In the genomic region with DNA sequence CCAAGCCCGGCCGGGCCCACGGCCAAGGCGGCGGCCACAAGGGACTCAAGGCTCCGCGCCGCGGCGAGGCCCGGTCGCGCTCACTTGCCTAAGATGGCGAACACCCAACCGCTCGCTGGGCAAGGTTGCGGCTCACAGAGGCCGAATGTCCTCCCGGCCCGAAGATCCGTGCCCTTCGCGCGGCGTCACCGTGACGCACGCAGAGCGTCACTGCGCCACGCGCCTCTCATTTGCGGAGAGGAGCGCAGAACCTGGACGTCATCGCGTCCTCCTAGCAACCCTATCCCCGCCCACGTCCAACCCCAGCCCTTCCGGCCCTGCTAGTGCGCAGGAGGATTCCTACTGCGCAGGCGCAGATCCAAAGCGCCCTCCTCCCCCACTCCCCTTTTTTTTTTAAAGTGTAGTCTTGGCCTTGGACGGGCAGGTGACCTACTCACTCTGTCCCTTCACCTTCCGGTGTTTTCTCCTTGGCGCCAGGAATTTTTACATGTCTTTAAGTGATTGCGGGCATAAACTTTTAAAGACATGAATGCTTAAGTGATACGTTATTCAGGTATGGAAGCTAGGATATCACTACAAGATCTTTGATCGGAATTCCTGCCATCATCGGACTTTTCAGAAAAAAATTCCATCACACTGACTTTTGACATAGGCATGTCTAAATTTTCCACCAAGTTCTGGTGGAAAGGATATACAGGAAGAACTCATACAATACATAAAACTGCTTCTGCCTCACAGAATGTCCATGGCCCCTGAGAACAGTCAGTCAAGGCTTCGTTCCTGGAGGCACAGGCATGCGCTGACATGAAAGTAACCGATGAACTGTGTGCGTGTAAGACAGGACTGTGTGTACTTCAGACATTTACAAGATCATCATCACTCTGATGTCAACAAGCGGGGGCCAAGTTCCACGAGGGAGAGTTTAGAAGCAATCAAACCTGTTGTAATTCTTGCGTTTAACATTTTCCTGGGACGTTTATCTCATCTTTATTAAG, we compare ENCODE assay signal across 7 mouse cellular contexts. TPM values are rescaled to one million over a fixed set of nuclear protein-coding genes. Genes with fewer than 3 reads are reported as not detected.
A peak's percentile ranks its signal among the peaks of the same experiment; 100 is the strongest.
DNase-seq lines count a peak whose midpoint lies in the region; ATAC-seq lines count a peak whose summit lies in the region.

Gene Slc25a3 (minus strand): TSS at position 232 of the 995 bp plus-strand sequence.

- H3K27me3 ChIP-seq in embryonic facial prominence, embryonic 12.5 days = no peaks in the 10 kb centered on the region
- H3K27me3 ChIP-seq in limb, embryonic 11.5 days (ENCODE audit: control insufficient read depth, insufficient read depth, low read length) = no peaks in the 10 kb centered on the region
- H3K27me3 ChIP-seq in midbrain, embryonic 14.5 days (ENCODE audit: control insufficient read depth, insufficient read depth, low read length) = no peaks in the 10 kb centered on the region

- H3K4me3 ChIP-seq in embryonic facial prominence, embryonic 12.5 days = peak within 1 kb of the TSS; percentile 93
- peak within 1 kb of the TSS; percentile 99 for H3K4me3 ChIP-seq in limb, embryonic 11.5 days (ENCODE audit: low read depth, low read length)
- H3K4me3 ChIP-seq in midbrain, embryonic 14.5 days (replicated peaks; ENCODE audit: low read depth, low read length) = peak within 1 kb of the TSS; percentile 91

- DNase-seq in adrenal gland, postnatal 25 days = peak; percentile 95
- peak; percentile 100 for DNase-seq in heart, adult 11 months
- DNase-seq in kidney, adult 18-20 months = peak; percentile 97
- peak; percentile 97 for DNase-seq in limb, embryonic 11.5 days (ENCODE audit: low spot score)
- DNase-seq in midbrain, embryonic 14.5 days = peak; percentile 99
- DNase-seq in spleen, adult 18-20 months = peak; percentile 97 to 98

- peak; percentile 99 for ATAC-seq in embryonic facial prominence, embryonic 12.5 days (ENCODE audit: insufficient number of reproducible peaks, insufficient read depth, low FRiP score, low TSS enrichment)
- peak; percentile 99 for ATAC-seq in limb, embryonic 11.5 days (ENCODE audit: insufficient number of reproducible peaks, low FRiP score, low TSS enrichment, low read depth)
- peak; percentile 100 for ATAC-seq in midbrain, embryonic 14.5 days (ENCODE audit: low FRiP score, low TSS enrichment)

- H3K36me3 ChIP-seq in embryonic facial prominence, embryonic 12.5 days = peaks cover 26% of the 10 kb centered on the region
- peaks cover 8% of the 10 kb centered on the region; the same call in 1 of the 2 replicates for H3K36me3 ChIP-seq in limb, embryonic 11.5 days (ENCODE audit: control insufficient read depth, insufficient read depth, low read length)
- H3K36me3 ChIP-seq in midbrain, embryonic 14.5 days (ENCODE audit: control insufficient read depth, insufficient read depth, low read length) = peaks cover 20% of the 10 kb centered on the region

- peak within 1 kb of the TSS; percentile 99 for H3K9ac ChIP-seq in embryonic facial prominence, embryonic 12.5 days
- peak within 1 kb of the TSS; percentile 94 for H3K9ac ChIP-seq in limb, embryonic 11.5 days (ENCODE audit: low read length)
- H3K9ac ChIP-seq in midbrain, embryonic 14.5 days (replicated peaks; ENCODE audit: low read length) = peak within 1 kb of the TSS; percentile 94

- WGBS in embryonic facial prominence, embryonic 12.5 days = 14% methylated on average over 59 of the region's 59 CpGs
- WGBS in limb, embryonic 11.5 days = 14% methylated on average over 59 of the region's 59 CpGs
- 14% methylated on average over 57 of the region's 59 CpGs for WGBS in midbrain, embryonic 14.5 days

- peak within 1 kb of the TSS; percentile 89 for H3K27ac ChIP-seq in embryonic facial prominence, embryonic 12.5 days
- peak within 1 kb of the TSS; percentile 80 for H3K27ac ChIP-seq in limb, embryonic 11.5 days (replicated peaks; ENCODE audit: low read depth, low read length)
- H3K27ac ChIP-seq in midbrain, embryonic 14.5 days (replicated peaks; ENCODE audit: low read depth, low read length) = peak within 1 kb of the TSS; percentile 94

- peaks cover 17% of the 10 kb centered on the region for H3K4me1 ChIP-seq in embryonic facial prominence, embryonic 12.5 days
- H3K4me1 ChIP-seq in limb, embryonic 11.5 days (ENCODE audit: control insufficient read depth, insufficient read depth, low read length) = peaks cover 7% of the 10 kb centered on the region; the same call in 1 of the 2 replicates
- peaks cover 17% of the 10 kb centered on the region for H3K4me1 ChIP-seq in midbrain, embryonic 14.5 days (ENCODE audit: control insufficient read depth, insufficient read depth, low read length)

- no peaks in the 10 kb centered on the region for H3K9me3 ChIP-seq in embryonic facial prominence, embryonic 12.5 days
- H3K9me3 ChIP-seq in limb, embryonic 11.5 days (ENCODE audit: control insufficient read depth, low read length) = no peaks in the 10 kb centered on the region
- H3K9me3 ChIP-seq in midbrain, embryonic 14.5 days (ENCODE audit: control insufficient read depth, low read length) = no peaks in the 10 kb centered on the region

- peak within 1 kb of the TSS; percentile 90 for H3K4me2 ChIP-seq in embryonic facial prominence, embryonic 12.5 days (replicated peaks)
- H3K4me2 ChIP-seq in limb, embryonic 11.5 days (ENCODE audit: low read depth, severe bottlenecking) = peak within 1 kb of the TSS; percentile 69
- H3K4me2 ChIP-seq in midbrain, embryonic 14.5 days (ENCODE audit: low read length) = peak within 1 kb of the TSS; percentile 81

RNA-seq across cellular contexts. Expression of gene Slc25a3, which starts in this region (rescaled TPM):
- total RNA-seq in adrenal gland, postnatal 25 days (2021) = 873 and 948 TPM in 2 replicates
- polyA plus RNA-seq in embryonic facial prominence, embryonic 12.5 days (2016; fragmentation: Nextera tagmentation; extraction: Ambion mirVana) = 400 and 412 TPM in 2 replicates
- polyA plus RNA-seq in limb, embryonic 11.5 days (2014; fragmentation: Nextera tagmentation; extraction: Ambion mirVana) = 450 and 461 TPM in 2 replicates
- 565 and 569 TPM in 2 replicates for polyA plus RNA-seq in midbrain, embryonic 14.5 days (2014; fragmentation: Nextera tagmentation; extraction: Ambion mirVana)

Comparison
In these comparisons a context has a peak if more than half of its experiments do, and no peak if none do; other contexts are left out.
1. Peak in every context shown above with its lines: DNase-seq, ATAC-seq, H3K4me3 ChIP-seq and H3K27ac ChIP-seq.